Mouse (Mus musculus) liver, embryonic 13.5 days (tissue): ENCODE data around the gene Mmrn2. TPM values are rescaled to one million over a fixed set of nuclear protein-coding genes. Genes with fewer than 3 reads are reported as not detected.

Experiments
- ATAC-seq: fragments of 200-750 bp; cut with Nextera tagmentation; 2 replicates; pipeline ENCODE4 v1.8.0; 2017; ENCODE audit warnings: low read depth, mild to moderate bottlenecking, moderate number of reproducible peaks, moderate library complexity
- DNase-seq: peaks from one replicate; pipeline ENCODE4 v3.0.0; 2022
- H3K27ac ChIP-seq: fragments of 300-500 bp; sonication (generic); 2 replicates; pipeline ENCODE4 v1.5.1; 2015; ENCODE audit warnings: moderate library complexity, mild to moderate bottlenecking, inconsistent platforms
- H3K27me3 ChIP-seq: fragments of 300-500 bp; sonication (generic); 2 replicates; pipeline ENCODE4 v1.6.1; 2015; ENCODE audit warnings: mild to moderate bottlenecking, inconsistent platforms
- H3K36me3 ChIP-seq: fragments of 300-500 bp; sonication (generic); 2 replicates; pipeline ENCODE4 v1.6.1; 2015; ENCODE audit warnings: mild to moderate bottlenecking, inconsistent platforms
- H3K4me1 ChIP-seq: fragments of 300-500 bp; sonication (generic); replicated peaks from 2 replicates; pipeline ENCODE4 v1.6.1; 2015; ENCODE audit warnings: inconsistent platforms
- H3K4me2 ChIP-seq: fragments of 300-500 bp; sonication (generic); 2 replicates; pipeline ENCODE4 v1.6.1; 2015; ENCODE audit warnings: inconsistent platforms, mild to moderate bottlenecking, moderate library complexity
- H3K4me3 ChIP-seq: fragments of 300-500 bp; sonication (generic); replicated peaks from 2 replicates; pipeline ENCODE4 v1.5.1; 2015; ENCODE audit warnings: mild to moderate bottlenecking, inconsistent platforms
- H3K9ac ChIP-seq: fragments of 300-500 bp; sonication (generic); 2 replicates; pipeline ENCODE4 v1.6.1; 2015; ENCODE audit warnings: mild to moderate bottlenecking, inconsistent platforms
- H3K9me3 ChIP-seq: fragments of 300-500 bp; sonication (generic); replicated peaks from 2 replicates; pipeline ENCODE4 v1.6.1; 2016; ENCODE audit warnings: inconsistent platforms
- WGBS: fragments of 180-500 bp; shearing (Covaris S2); methylation state at CpG from one replicate; pipeline ENCODE4 v1.1.7; 2015; ENCODE audit not compliant: insufficient replicate concordance; 5-methylcytosine and 5-hydroxymethylcytosine counted together
- polyA plus RNA-seq: library from polyadenylated mRNA; unstranded; fragments of >200 nt; fragmentation: Nextera tagmentation; extraction: Ambion mirVana; gene quantifications from 2 replicates; pipeline ENCODE4 v1.2.1, GENCODE M21; 2015

Gene Mmrn2
- polyA plus RNA-seq, 1 experiment from 2014 or later: 2.6 TPM

DNA sequence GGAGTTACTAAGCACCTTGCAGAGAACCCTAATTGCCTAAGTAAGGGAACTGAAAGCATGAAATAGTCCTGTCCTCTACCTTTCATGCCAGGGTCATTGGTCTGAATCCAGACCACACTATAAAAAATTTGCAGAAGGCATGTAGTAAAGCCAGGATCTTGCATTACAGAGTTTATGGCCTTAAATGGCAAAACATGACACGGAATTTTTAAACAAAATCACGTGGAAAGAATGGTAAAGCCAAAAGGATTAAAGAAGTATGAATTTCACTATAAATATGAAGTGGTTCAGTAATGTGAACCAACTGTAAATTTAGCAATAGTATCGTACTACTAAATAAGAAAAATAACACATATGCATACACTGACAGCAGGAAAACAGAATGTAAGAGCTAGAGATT, 70.1 kb downstream of the Mmrn2 start:
- 65% methylated on average over 3 of the region's 3 CpGs for WGBS
- no peak overlapping the region for H3K9ac ChIP-seq
- DNase-seq: no peak

DNA sequence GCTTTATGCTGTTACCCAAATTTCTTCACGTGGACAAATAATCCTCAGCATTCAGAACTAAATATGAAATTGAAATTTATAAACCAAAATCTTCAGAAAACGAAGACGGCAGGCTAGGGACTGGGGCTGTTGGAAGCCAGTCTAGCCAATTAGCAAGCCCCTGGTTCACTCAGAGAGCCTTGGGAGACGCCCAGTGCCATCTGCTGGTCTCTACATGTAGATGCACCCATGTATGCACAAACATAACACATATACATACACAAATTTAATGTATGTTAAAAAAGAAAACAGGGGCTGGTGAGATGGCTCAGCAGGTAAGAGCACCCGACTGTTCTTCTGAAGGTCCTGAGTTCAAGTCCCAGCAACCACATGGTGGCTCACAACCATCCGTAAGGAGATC, 71.4 kb downstream of the Mmrn2 start:
- Histone ChIP-seq H3K27ac (no peak overlapping the region), H3K27me3 (no peaks in the 10 kb centered on the region), H3K4me1 (no peaks in the 10 kb centered on the region), H3K36me3 (0 out of 2 replicates have a peak, but pooled peaks cover 2% of the 10 kb centered on the region), H3K4me2 (no peak overlapping the region), H3K9ac (no peak overlapping the region), H3K9me3 (no peaks in the 10 kb centered on the region), H3K4me3 (no peak overlapping the region)
- no peak for ATAC-seq
- WGBS: 76% methylated on average over 6 of the region's 6 CpGs
- no peak for DNase-seq

More for the DNA sequence above, 70.1 kb downstream of the Mmrn2 start:
- Histone ChIP-seq H3K9me3 (no peaks in the 10 kb centered on the region), H3K27me3 (no peaks in the 10 kb centered on the region), H3K4me3 (no peak overlapping the region), H3K4me2 (no peak overlapping the region), H3K36me3 (0 out of 2 replicates have a peak, but pooled peaks cover 2% of the 10 kb centered on the region), H3K4me1 (no peaks in the 10 kb centered on the region), H3K27ac (no peak overlapping the region)
- ATAC-seq: no peak

DNA sequence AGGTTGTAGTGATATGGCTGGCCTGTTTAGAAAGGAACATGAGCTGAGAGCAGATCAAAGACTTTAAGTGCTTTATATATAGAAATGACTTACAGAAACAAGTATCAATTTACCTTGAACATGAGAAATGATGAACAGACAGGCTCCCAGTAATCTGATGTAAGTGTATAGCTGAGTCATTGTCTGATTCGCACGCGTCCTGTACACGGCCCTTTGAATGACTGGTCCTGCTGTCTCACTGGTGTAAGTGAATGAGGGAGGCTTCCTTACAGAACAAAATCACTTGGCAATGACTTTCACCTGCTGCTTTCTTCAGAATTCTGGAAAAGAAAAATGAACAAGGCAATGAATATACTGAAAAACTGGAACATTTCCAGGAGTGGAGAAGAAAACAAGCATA, 72.4 kb downstream of the Mmrn2 start:
- no peak overlapping the region for H3K4me3 ChIP-seq
- H3K4me1 ChIP-seq: no peaks in the 10 kb centered on the region
- H3K27ac ChIP-seq: no peak overlapping the region
- 70% methylated on average over 4 of the region's 4 CpGs for WGBS
- H3K36me3 ChIP-seq: 0 out of 2 replicates have a peak, but pooled peaks cover 2% of the 10 kb centered on the region
- DNase-seq (no peak), ATAC-seq (no peak)
- H3K27me3 ChIP-seq: no peaks in the 10 kb centered on the region
- H3K4me2 ChIP-seq: no peak overlapping the region
- no peaks in the 10 kb centered on the region for H3K9me3 ChIP-seq
- H3K9ac ChIP-seq: no peak overlapping the region

DNA sequence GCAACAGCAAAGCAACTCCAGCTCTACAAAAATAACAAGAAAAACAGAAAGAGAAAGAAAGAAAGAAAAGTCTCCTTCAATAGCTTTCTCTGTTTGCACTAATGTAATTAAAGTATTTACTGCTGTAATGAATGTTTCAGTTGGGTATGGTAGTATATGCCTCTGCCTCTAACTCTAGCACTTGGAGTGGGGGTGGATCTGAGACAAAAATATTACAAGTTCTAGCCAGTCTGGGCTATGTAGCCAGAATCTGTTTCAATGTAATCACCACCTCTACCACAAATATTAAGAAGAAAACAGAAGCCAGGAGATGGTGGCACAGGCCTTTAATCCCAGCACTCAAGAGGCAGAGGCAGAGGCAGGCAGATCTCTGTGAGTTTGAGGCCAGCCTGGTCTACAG, 73.1 kb downstream of the Mmrn2 start:
- Histone ChIP-seq H3K4me2 (no peak overlapping the region), H3K4me3 (no peak overlapping the region), H3K36me3 (0 out of 2 replicates have a peak, but pooled peaks cover 2% of the 10 kb centered on the region), H3K4me1 (no peaks in the 10 kb centered on the region), H3K9ac (no peak overlapping the region), H3K27me3 (no peaks in the 10 kb centered on the region), H3K27ac (no peak overlapping the region), H3K9me3 (no peaks in the 10 kb centered on the region)
- DNase-seq: no peak
- no peak for ATAC-seq

DNA sequence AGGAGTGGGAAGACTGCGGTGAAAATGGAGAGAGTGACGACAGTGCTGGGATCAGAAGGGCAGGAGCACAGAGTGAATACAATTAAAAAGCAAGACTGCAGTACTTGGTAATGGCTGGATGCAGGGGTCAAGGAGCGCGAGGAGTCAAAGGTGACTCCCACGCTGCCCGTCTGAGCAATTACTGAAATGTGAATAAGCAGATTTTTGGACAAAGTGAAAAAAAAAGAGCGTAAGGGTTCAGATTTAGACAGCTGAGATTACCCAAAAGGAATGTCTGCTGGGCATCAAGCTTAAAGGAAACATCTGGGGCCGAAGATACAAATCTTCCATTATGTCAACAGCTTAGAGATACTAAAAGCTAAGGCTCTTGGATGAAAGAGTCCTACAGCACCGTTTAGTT, 74.5 kb downstream of the Mmrn2 start:
- no peak for DNase-seq

DNA sequence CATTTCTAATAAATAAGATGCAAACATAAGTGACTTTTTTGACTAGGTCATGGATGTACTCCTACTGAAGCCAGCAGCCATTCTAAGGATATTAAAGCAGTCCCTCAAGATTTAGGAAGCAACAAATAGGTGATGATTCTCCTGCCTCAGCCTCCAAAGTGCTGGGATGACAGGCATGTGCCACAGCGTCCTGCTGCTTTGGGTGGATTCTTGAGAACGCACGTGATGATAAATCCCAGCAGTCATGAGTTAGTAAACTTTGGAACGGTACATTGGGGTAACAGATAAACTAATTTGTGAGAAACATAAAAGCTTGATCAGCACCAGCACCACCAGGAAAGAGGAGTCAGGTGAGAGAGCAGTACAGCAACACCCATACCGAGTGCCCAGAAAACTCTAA, 75.2 kb downstream of the Mmrn2 start:
- no peaks in the 10 kb centered on the region for H3K27me3 ChIP-seq
- no peak for DNase-seq
- H3K4me2 ChIP-seq: no peak overlapping the region
- no peaks in the 10 kb centered on the region for H3K9me3 ChIP-seq
- WGBS: 74% methylated on average over 5 of the region's 5 CpGs
- no peaks in the 10 kb centered on the region for H3K4me1 ChIP-seq
- no peak overlapping the region for H3K9ac ChIP-seq
- 0 out of 2 replicates have a peak, but pooled peaks cover 2% of the 10 kb centered on the region for H3K36me3 ChIP-seq
- no peak overlapping the region for H3K4me3 ChIP-seq
- no peak overlapping the region for H3K27ac ChIP-seq
- no peak for ATAC-seq

More for the DNA sequence above, 74.5 kb downstream of the Mmrn2 start:
- H3K4me2 ChIP-seq: no peak overlapping the region
- no peaks in the 10 kb centered on the region for H3K9me3 ChIP-seq
- no peak overlapping the region for H3K27ac ChIP-seq
- H3K27me3 ChIP-seq: no peaks in the 10 kb centered on the region
- H3K9ac ChIP-seq: no peak overlapping the region
- no peaks in the 10 kb centered on the region for H3K4me1 ChIP-seq
- 0 out of 2 replicates have a peak, but pooled peaks cover 2% of the 10 kb centered on the region for H3K36me3 ChIP-seq
- no peak for ATAC-seq
- 74% methylated on average over 9 of the region's 9 CpGs for WGBS
- no peak overlapping the region for H3K4me3 ChIP-seq

DNA sequence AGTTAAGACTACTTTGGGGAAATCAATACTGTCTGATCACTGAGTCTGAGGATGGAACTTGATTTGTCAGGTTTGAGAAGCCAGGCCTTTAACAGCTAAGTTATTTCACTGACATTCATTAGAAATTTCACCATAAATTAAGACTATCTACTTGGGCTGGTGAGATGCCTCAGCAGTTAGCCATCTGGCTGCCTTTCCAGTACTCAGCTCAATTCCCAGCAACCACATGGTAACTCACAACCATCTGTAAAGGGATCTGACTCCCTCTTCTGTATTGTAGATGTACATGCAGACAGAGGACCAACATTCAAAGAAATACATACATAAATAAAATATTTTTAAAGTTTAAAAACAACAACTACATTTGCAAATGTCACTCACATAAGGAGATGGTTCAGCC, 76.6 kb downstream of the Mmrn2 start:
- ATAC-seq (no peak), DNase-seq (no peak)
- no peaks in the 10 kb centered on the region for H3K27me3 ChIP-seq
- no peak overlapping the region for H3K27ac ChIP-seq
- no peaks in the 10 kb centered on the region for H3K4me1 ChIP-seq
- H3K4me2 ChIP-seq: no peak overlapping the region
- H3K36me3 ChIP-seq: no peaks in the 10 kb centered on the region
- no peak overlapping the region for H3K4me3 ChIP-seq
- no peak overlapping the region for H3K9ac ChIP-seq
- H3K9me3 ChIP-seq: no peaks in the 10 kb centered on the region

DNA sequence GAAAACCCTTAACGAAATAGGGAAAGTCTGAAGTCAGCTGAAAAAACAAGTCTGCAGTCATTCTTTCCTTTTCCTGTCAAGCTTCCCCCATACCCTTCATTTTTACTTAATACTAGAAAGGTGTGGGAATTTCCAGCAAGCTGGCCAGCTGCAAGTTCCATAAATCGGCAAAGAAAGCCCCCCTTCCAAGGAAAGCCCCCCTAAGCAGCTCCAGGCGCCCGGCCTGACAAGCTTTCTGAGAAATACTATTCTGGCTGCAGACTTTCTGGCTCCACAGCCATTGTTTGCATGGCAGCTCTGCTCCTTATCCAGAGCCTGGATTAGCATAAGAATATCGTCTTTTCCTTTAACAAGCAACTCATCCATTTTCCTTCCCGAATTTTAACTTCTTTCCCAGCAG, 78.4 kb downstream of the Mmrn2 start:
- Histone ChIP-seq H3K4me2 (no peak overlapping the region), H3K9me3 (no peaks in the 10 kb centered on the region), H3K27ac (no peak overlapping the region), H3K36me3 (no peaks in the 10 kb centered on the region), H3K4me1 (no peaks in the 10 kb centered on the region), H3K4me3 (no peak overlapping the region), H3K9ac (no peak overlapping the region), H3K27me3 (no peaks in the 10 kb centered on the region)
- no peak for ATAC-seq
- DNase-seq: no peak
- 40% methylated on average over 6 of the region's 6 CpGs for WGBS

Other genes with a start within 250 kb of the Mmrn2 start
- gene Npy4r, start 223.0 kb upstream of the Mmrn2 start, polyA plus RNA-seq: not detected in 2 replicates
- 0.06 TPM in 2 replicates for gene Gprin2, start 173.8 kb upstream of the Mmrn2 start, polyA plus RNA-seq
- gene Syt15, start 155.9 kb upstream of the Mmrn2 start, polyA plus RNA-seq: 0.35 and 0.39 TPM in 2 replicates
- 7.2 and 8.0 TPM in 2 replicates for gene Shld2, start 65.0 kb upstream of the Mmrn2 start, polyA plus RNA-seq
- gene Glud1, start 64.7 kb upstream of the Mmrn2 start, polyA plus RNA-seq: 127 and 130 TPM in 2 replicates
- gene Fam25c, start 20.0 kb upstream of the Mmrn2 start, polyA plus RNA-seq: not detected in 2 replicates
- 0.28 and 0.52 TPM in 2 replicates for gene Sncg, start 676 bp upstream of the Mmrn2 start, polyA plus RNA-seq
- gene Bmpr1a, start 127.9 kb downstream of the Mmrn2 start, polyA plus RNA-seq: 3.4 and 5.0 TPM in 2 replicates
- not detected in 2 replicates for gene 9230112D13Rik, start 147.3 kb downstream of the Mmrn2 start, polyA plus RNA-seq
- 0.54 and 0.59 TPM in 2 replicates for gene Ldb3, start 213.2 kb downstream of the Mmrn2 start, polyA plus RNA-seq
- not detected in 2 replicates for gene Opn4, start 224.7 kb downstream of the Mmrn2 start, polyA plus RNA-seq